Mouse (Mus musculus) heart, adult 2 months (tissue): ENCODE results near the gene Atraid.

Experiments used
- CTCF ChIP-seq: fragments of 200-600 bp; IDR thresholded peaks from 2 replicates; pipeline ENCODE4 v1.8.1; 2022; ENCODE audit warnings: antibody characterized with exemption, mild to moderate bottlenecking, moderate library complexity
- EP300 ChIP-seq: fragments of 200-500 bp; IDR thresholded peaks from 2 replicates; pipeline ENCODE4 v1.6.1; 2011; ENCODE audit warnings: low read depth, low read length, control low read depth; ENCODE audit not compliant: insufficient read depth
- POLR2A ChIP-seq: fragments of 200-500 bp; IDR thresholded peaks from 2 replicates; pipeline ENCODE4 v1.6.1; 2011; ENCODE audit warnings: mild to moderate bottlenecking, low read depth, low read length, control low read depth; ENCODE audit not compliant: insufficient read depth

DNA sequence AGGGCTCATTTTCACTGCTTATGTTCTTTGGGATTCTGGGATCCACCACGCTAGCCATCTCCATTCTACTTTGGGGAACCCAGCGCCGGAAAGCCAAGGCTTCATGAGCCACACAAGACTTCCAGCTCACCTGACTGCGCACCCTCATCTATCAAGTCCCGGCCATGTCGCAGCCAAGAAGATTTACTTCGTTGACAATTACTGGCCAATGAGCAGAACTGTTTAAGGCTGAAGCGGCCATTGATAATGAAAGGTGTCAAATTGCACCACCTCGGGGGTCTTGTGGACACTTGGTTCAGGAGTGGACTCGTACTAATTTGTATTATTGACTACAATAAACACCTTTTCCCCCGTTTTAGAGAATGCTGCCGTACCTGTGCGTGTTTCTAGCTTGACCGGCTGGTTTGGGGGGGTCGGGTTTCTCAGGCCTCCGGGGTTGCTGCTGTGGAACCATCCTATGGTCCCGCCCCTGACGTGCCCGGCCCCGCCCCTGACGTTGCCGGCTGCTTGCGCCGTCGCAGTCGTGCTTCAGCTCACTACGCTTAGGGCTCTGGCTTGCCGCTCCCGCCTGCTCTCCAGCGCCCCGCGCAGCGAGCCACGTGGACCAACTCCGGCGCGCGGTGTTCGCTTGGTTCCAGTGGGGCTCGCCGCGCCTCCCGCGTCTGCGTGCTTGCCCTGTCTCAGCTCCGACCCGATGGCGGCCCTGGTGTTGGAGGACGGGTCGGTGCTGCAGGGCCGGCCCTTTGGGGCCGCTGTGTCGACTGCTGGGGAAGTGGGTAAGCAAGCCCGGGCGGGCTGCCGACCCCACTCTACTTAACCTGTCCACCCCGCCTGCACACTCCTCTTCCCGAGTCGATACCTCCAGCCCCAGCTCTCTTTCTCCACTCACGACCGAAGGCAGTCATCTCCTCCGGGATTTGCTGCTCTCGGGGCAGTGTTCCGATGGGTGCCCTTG, 6.4 kb downstream of the Atraid start, which contains the start of gene Cad:
- TF ChIP-seq POLR2A (peak; percentile 70), EP300 (no peak), CTCF (peak; percentile 42)
